Mouse (Mus musculus): ENCODE results near the gene Ptprcap. TPM values are rescaled to one million over a fixed set of nuclear protein-coding genes. Genes with fewer than 3 reads are reported as not detected.

The Ptprcap gene
- total and polyA plus RNA-seq, 2 experiments from 2014 or later, result 0.28 to 0.38 TPM

DNA sequence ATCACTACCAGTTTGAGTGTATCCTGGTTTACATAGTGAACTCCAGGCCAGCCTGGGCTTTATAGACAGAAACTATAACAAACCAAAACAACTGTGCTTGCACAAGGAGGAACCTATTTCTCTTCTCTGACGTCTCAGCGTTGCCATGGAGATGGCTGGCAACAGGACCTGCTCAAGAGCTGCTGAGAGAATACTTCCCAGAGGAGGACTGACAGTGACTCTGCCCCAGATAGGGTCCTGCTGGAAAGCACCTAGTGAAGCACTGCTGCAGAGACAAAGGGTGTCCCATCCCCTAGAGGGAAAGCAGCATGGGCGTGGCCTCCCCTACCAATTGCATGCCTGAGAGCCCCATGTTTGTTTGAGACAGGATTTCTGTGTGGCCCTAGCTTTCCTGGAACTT lies 28.5 kb downstream of the Ptprcap start:
- WGBS, result 40% methylated on average over 3 of the region's 3 CpGs
- TF ChIP-seq CTCF (IDR thresholded peaks at IDR 0.05), result no peak
- Histone ChIP-seq H3K36me3 (ENCODE audit: insufficient read depth, low read length) (no peaks in the 10 kb centered on the region), H3K4me3 (ENCODE audit: low read depth, low read length) (no peak overlapping the region), H3K27ac (ENCODE audit: low read depth, low read length) (no peak overlapping the region), H3K4me2 (ENCODE audit: low read depth, low read length, poor library complexity, severe bottlenecking) (no peak overlapping the region), H3K9ac (replicated peaks; ENCODE audit: low read length, poor library complexity, severe bottlenecking) (no peak overlapping the region), H3K9me3 (ENCODE audit: low read length) (no peaks in the 10 kb centered on the region), H3K27me3 (ENCODE audit: insufficient read depth, low read length) (no peaks in the 10 kb centered on the region), H3K4me1 (ENCODE audit: insufficient read depth, low read length) (peaks cover 4% of the 10 kb centered on the region; the same call in 1 of the 2 replicates)
- ATAC-seq (ENCODE audit: low FRiP score), result no peak
- peak; percentile 79 for DNase-seq (ENCODE audit: low spot score)

DNA sequence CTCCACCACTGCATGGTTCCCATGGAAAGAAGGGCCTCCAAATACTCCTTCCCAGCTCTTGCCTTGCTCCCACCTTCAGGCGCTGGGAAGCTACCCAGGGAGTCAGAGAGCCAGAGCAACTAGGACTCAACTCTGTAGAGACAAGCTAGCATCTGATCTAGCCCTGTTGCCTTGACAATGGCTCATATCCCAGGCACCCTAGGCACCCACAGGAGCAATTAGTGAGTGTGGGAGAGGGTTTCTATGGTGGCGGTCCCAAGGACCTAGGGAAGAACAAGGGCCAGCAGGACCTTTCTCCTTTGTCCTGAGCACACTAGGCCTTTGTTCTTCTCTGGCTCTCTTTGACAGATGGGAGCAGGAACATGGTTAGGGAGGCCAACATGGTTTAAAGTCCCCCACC lies 30.3 kb downstream of the Ptprcap start:
- Histone ChIP-seq H3K27me3 (ENCODE audit: insufficient read depth, low read length) (no peaks in the 10 kb centered on the region), H3K27ac (ENCODE audit: low read depth, low read length) (no peak overlapping the region), H3K36me3 (ENCODE audit: insufficient read depth, low read length) (no peaks in the 10 kb centered on the region), H3K4me3 (ENCODE audit: low read depth, low read length) (no peak overlapping the region), H3K4me1 (ENCODE audit: insufficient read depth, low read length) (peaks cover 4% of the 10 kb centered on the region; the same call in 1 of the 2 replicates), H3K4me2 (ENCODE audit: low read depth, low read length, poor library complexity, severe bottlenecking) (no peak overlapping the region), H3K9ac (replicated peaks; ENCODE audit: low read length, poor library complexity, severe bottlenecking) (no peak overlapping the region), H3K9me3 (ENCODE audit: low read length) (no peaks in the 10 kb centered on the region)
- no peak for DNase-seq (ENCODE audit: low spot score)
- ATAC-seq (ENCODE audit: low FRiP score), result no peak
- WGBS, result 65% methylated on average over 2 of the region's 2 CpGs
- TF ChIP-seq CTCF (IDR thresholded peaks at IDR 0.05), result no peak

- DNase-seq (ENCODE audit: low spot score) (no peak), ATAC-seq (ENCODE audit: low FRiP score) (no peak)
- no peaks in the 10 kb centered on the region for H3K36me3 ChIP-seq (ENCODE audit: insufficient read depth, low read length)
- no peaks in the 10 kb centered on the region for H3K9me3 ChIP-seq (ENCODE audit: low read length)
- H3K9ac ChIP-seq (replicated peaks; ENCODE audit: low read length, poor library complexity, severe bottlenecking), result no peak overlapping the region
- H3K27me3 ChIP-seq (ENCODE audit: insufficient read depth, low read length), result no peaks in the 10 kb centered on the region
- H3K4me1 ChIP-seq (ENCODE audit: insufficient read depth, low read length), result peaks cover 4% of the 10 kb centered on the region; the same call in 1 of the 2 replicates
- no peak overlapping the region for H3K4me3 ChIP-seq (ENCODE audit: low read depth, low read length)
- H3K4me2 ChIP-seq (ENCODE audit: low read depth, low read length, poor library complexity, severe bottlenecking), result no peak overlapping the region
- no peak overlapping the region for H3K27ac ChIP-seq (ENCODE audit: low read depth, low read length)
- 70% methylated on average over 15 of the region's 15 CpGs for WGBS
- no peak for TF ChIP-seq CTCF (IDR thresholded peaks at IDR 0.05)
These were observed 31.9 kb downstream of the Ptprcap start for GRCm38 (mm10) chr19:4184976-4185975.

GRCm38 (mm10) chr19:4187303-4187702 lies 33.9 kb downstream of the Ptprcap start:
- no peak overlapping the region for H3K9ac ChIP-seq (replicated peaks; ENCODE audit: low read length, poor library complexity, severe bottlenecking)
- TF ChIP-seq CTCF (IDR thresholded peaks at IDR 0.05), result no peak
- H3K27ac ChIP-seq (ENCODE audit: low read depth, low read length), result no peak overlapping the region
- H3K4me2 ChIP-seq (ENCODE audit: low read depth, low read length, poor library complexity, severe bottlenecking), result no peak overlapping the region
- no peaks in the 10 kb centered on the region for H3K27me3 ChIP-seq (ENCODE audit: insufficient read depth, low read length)
- ATAC-seq (ENCODE audit: low FRiP score) (no peak), DNase-seq (ENCODE audit: low spot score) (no peak)
- H3K36me3 ChIP-seq (ENCODE audit: insufficient read depth, low read length), result no peaks in the 10 kb centered on the region
- WGBS, result 74% methylated on average over 3 of the region's 3 CpGs
- no peak overlapping the region for H3K4me3 ChIP-seq (ENCODE audit: low read depth, low read length)
- H3K9me3 ChIP-seq (ENCODE audit: low read length), result no peaks in the 10 kb centered on the region
- H3K4me1 ChIP-seq (ENCODE audit: insufficient read depth, low read length), result no peaks in the 10 kb centered on the region

DNA sequence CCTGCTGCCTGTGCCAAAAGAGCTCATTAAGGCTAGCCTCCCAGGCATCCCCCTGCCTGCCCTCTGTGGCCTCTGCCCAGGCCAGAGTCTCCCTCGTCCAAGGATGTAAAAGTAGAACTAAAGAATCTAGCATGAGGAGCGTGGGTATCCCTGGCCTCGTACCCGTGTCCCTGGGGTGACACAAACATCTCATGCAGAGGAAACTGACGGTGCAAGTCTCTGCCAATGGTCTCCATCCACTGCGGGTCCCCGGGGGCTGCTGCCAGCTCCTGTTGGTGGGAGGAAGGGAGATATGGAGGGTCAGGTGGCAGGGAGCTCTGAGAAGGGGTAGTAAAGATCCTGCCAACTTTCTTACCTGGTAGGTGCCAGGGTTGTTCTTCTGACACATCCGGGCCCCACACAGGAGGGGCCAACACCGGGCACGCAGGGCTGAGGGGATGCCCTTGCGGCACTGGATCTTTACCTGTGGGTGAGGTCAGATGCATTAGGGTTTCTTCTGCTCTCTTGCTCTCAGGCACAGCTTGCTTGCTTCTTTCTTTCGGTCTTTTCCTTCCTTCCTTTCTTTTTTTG lies 35.7 kb downstream of the Ptprcap start:
- DNase-seq (ENCODE audit: low spot score) (no peak), ATAC-seq (ENCODE audit: low FRiP score) (no peak)
- Histone ChIP-seq H3K9me3 (ENCODE audit: low read length) (no peaks in the 10 kb centered on the region), H3K27ac (ENCODE audit: low read depth, low read length) (no peak overlapping the region), H3K4me1 (ENCODE audit: insufficient read depth, low read length) (peaks cover 10% of the 10 kb centered on the region), H3K4me2 (ENCODE audit: low read depth, low read length, poor library complexity, severe bottlenecking) (no peak overlapping the region), H3K4me3 (ENCODE audit: low read depth, low read length) (no peak overlapping the region), H3K27me3 (ENCODE audit: insufficient read depth, low read length) (no peaks in the 10 kb centered on the region), H3K9ac (replicated peaks; ENCODE audit: low read length, poor library complexity, severe bottlenecking) (no peak overlapping the region), H3K36me3 (ENCODE audit: insufficient read depth, low read length) (peaks cover 3% of the 10 kb centered on the region; the same call in 1 of the 2 replicates)
- no peak for TF ChIP-seq CTCF (IDR thresholded peaks at IDR 0.05)
- WGBS, result 86% methylated on average over 12 of the region's 12 CpGs

Data from midbrain, postnatal 0 days (tissue).